Mouse (Mus musculus) erythroblast, embryonic 14.5 days (primary cell): Measurements from ENCODE around the gene Gm17949.

ENCODE experiments used
- GATA1 ChIP-seq: IDR thresholded peaks from 2 replicates; pipeline ENCODE4 v1.6.1; 2012; ENCODE audit warnings: low read length, inconsistent platforms, mixed read lengths
- TAL1 ChIP-seq: IDR thresholded peaks from 3 replicates; pipeline ENCODE4 v1.6.1; 2012; ENCODE audit warnings: low read length, inconsistent platforms, mixed read lengths

DNA sequence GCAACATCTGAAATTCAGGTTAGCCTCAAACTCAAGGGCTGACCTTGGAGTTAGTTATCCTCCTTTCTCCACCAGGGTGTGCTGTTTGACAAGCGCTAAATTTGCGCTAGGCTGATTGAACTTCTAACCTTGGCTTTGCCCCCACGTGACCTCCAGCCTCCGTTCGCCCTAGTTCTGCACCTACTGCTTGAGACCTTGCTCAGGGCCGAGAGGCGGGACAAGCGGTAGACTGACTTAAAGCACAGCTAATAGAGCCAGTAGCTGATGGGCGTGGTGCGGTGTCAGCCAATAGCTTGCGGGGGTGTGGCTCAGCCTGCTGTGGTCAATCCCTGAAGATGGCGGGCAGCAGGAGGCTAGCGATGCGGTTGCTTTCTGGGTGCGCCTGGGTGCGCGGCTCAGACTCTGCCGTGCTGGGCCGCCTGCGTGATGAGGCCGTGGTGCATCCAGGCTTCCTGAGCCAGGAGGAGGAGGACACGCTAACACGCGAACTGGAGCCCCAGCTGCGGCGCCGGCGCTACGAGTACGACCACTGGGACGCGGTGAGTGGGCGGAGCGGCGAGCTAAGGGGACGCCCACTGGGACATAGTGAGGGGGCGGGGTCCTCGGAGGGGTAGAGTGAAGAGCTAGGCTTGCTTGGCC lies 14.1 kb upstream of the Gm17949 start, which contains the start of gene Alkbh7:
- TF ChIP-seq TAL1: no peak
- no peak for TF ChIP-seq GATA1
